Mouse (Mus musculus) limb, embryonic 14.5 days (tissue): ENCODE data around the gene Spock1. TPM values are rescaled to one million over a fixed set of nuclear protein-coding genes. Genes with fewer than 3 reads are reported as not detected.
"Not testable (repeated sequence)": the region's sequence is repeated elsewhere in the genome, so short reads cannot be mapped to it uniquely, and the experiment has no call there.

ENCODE experiments used
- ATAC-seq: fragments of 200-750 bp; cut with Nextera tagmentation; 2 replicates; pipeline ENCODE4 v1.8.0; 2017; ENCODE audit warnings: low read depth, moderate number of reproducible peaks, moderate TSS enrichment; ENCODE audit not compliant: low FRiP score
- DNase-seq: peaks from one replicate; pipeline ENCODE4 v3.0.0-alpha.2; 2015; ENCODE audit warnings: low spot score
- H3K27ac ChIP-seq: fragments of 300-500 bp; sonication (generic); replicated peaks from 2 replicates; pipeline ENCODE4 v1.5.1; 2014; ENCODE audit warnings: low read depth, mild to moderate bottlenecking, low read length, moderate library complexity, mixed read lengths
- H3K27me3 ChIP-seq: fragments of 300-500 bp; sonication (generic); 2 replicates; pipeline ENCODE4 v1.6.1; 2014; ENCODE audit warnings: low read length, mixed read lengths; ENCODE audit not compliant: control insufficient read depth, insufficient read depth
- H3K36me3 ChIP-seq: fragments of 300-500 bp; sonication (generic); 2 replicates; pipeline ENCODE4 v1.6.1; 2014; ENCODE audit warnings: mild to moderate bottlenecking, low read length, moderate library complexity, mixed read lengths; ENCODE audit not compliant: control insufficient read depth, insufficient read depth
- H3K4me1 ChIP-seq: fragments of 300-500 bp; sonication (generic); 2 replicates; pipeline ENCODE4 v1.6.1; 2014; ENCODE audit warnings: antibody characterized with exemption, low read length, mixed read lengths; ENCODE audit not compliant: control insufficient read depth, insufficient read depth
- H3K4me2 ChIP-seq: fragments of 300-500 bp; sonication (generic); replicated peaks from 2 replicates; pipeline ENCODE4 v1.6.1; 2014; ENCODE audit warnings: low read depth, mild to moderate bottlenecking, low read length, moderate library complexity; ENCODE audit not compliant: severe bottlenecking
- H3K4me3 ChIP-seq: fragments of 300-500 bp; sonication (generic); replicated peaks from 2 replicates; pipeline ENCODE4 v1.5.1; 2014; ENCODE audit warnings: low read length
- H3K9ac ChIP-seq: fragments of 300-500 bp; sonication (generic); 2 replicates; pipeline ENCODE4 v1.6.1; 2014; ENCODE audit warnings: mild to moderate bottlenecking, low read depth, low read length, moderate library complexity; ENCODE audit not compliant: severe bottlenecking
- H3K9me3 ChIP-seq: fragments of 300-500 bp; sonication (generic); 2 replicates; pipeline ENCODE4 v1.6.1; 2016; ENCODE audit warnings: low read length; ENCODE audit not compliant: control insufficient read depth
- POLR2A ChIP-seq: fragments of 200-500 bp; IDR thresholded peaks from 2 replicates; pipeline ENCODE4 v1.8.0; 2012; ENCODE audit warnings: inconsistent platforms, mild to moderate bottlenecking, moderate library complexity, borderline replicate concordance; ENCODE audit not compliant: insufficient read depth, insufficient read length; ENCODE audit errors: extremely low read depth
- WGBS: fragments of 180-500 bp; shearing (Covaris S2); extraction: QIAGEN DNeasy Blood & Tissue Kit; methylation state at CpG from one replicate; pipeline ENCODE4 v1.1.7; 2014; 5-methylcytosine and 5-hydroxymethylcytosine counted together
- polyA plus RNA-seq, 2 experiments: library from polyadenylated mRNA; depleted of rRNA in 1 of 2; stranded (reverse) in 1 of 2; unstranded in 1 of 2; fragments of >200 nt; fragmentation: Nextera tagmentation in 1 of 2; extraction: Ambion mirVana in 1 of 2; gene quantifications; 2 replicates each; pipeline versions ENCODE4 v1.2.1 to v1.2.3; 2012 to 2014

The Spock1 gene
- polyA plus RNA-seq, 2 experiments: 1.6 to 2.1 TPM

GRCm38 (mm10) chr13:57474068-57474467, 434.1 kb downstream of the Spock1 start:
- no peak for TF ChIP-seq POLR2A
- no peak overlapping the region for H3K9ac ChIP-seq

GRCm38 (mm10) chr13:57470922-57471321, 437.2 kb downstream of the Spock1 start:
- WGBS: 82% methylated on average over 3 of the region's 4 CpGs

More at GRCm38 (mm10) chr13:57474068-57474467, 434.1 kb downstream of the Spock1 start:
- no peak overlapping the region for H3K4me3 ChIP-seq
- 70% methylated on average over 2 of the region's 2 CpGs for WGBS
- H3K9me3 ChIP-seq: no peaks in the 10 kb centered on the region
- H3K4me1 ChIP-seq: no peaks in the 10 kb centered on the region
- no peak overlapping the region for H3K4me2 ChIP-seq
- H3K27me3 ChIP-seq: no peaks in the 10 kb centered on the region
- ATAC-seq (no peak), DNase-seq (no peak)
- H3K27ac ChIP-seq: no peak overlapping the region
- H3K36me3 ChIP-seq: no peaks in the 10 kb centered on the region

GRCm38 (mm10) chr13:57459978-57460377, 448.2 kb downstream of the Spock1 start:
- no peak for TF ChIP-seq POLR2A
- no peak overlapping the region for H3K4me2 ChIP-seq
- no peak overlapping the region for H3K9ac ChIP-seq
- no peaks in the 10 kb centered on the region for H3K27me3 ChIP-seq
- H3K27ac ChIP-seq: no peak overlapping the region
- WGBS: 63% methylated on average over 8 of the region's 8 CpGs
- no peak overlapping the region for H3K4me3 ChIP-seq
- H3K36me3 ChIP-seq: no peaks in the 10 kb centered on the region
- H3K9me3 ChIP-seq: no peaks in the 10 kb centered on the region
- no peak for DNase-seq
- H3K4me1 ChIP-seq: no peaks in the 10 kb centered on the region
- no peak for ATAC-seq

More at GRCm38 (mm10) chr13:57470922-57471321, 437.2 kb downstream of the Spock1 start:
- not testable (repeated sequence) for H3K4me2 ChIP-seq, H3K9ac ChIP-seq, H3K27me3 ChIP-seq, ATAC-seq, H3K36me3 ChIP-seq, H3K4me1 ChIP-seq, H3K9me3 ChIP-seq, H3K27ac ChIP-seq, H3K4me3 ChIP-seq, DNase-seq

- no peaks in the 10 kb centered on the region for H3K27me3 ChIP-seq
- H3K4me3 ChIP-seq: no peak overlapping the region
- no peaks in the 10 kb centered on the region for H3K36me3 ChIP-seq
- H3K9ac ChIP-seq: no peak overlapping the region
- 7% methylated on average over 11 of the region's 11 CpGs for WGBS
- H3K9me3 ChIP-seq: no peaks in the 10 kb centered on the region
- TF ChIP-seq POLR2A: no peak
- DNase-seq: peak; percentile 64
- H3K4me2 ChIP-seq: 0 out of 2 replicates have a peak overlapping the region, but pooled peaks have one; percentile 16
- H3K27ac ChIP-seq: no peak overlapping the region
- peaks cover 19% of the 10 kb centered on the region for H3K4me1 ChIP-seq
- ATAC-seq: 0 out of 2 replicates have a peak, but pooled peaks have one; percentile 60
These were observed 457.8 kb downstream of the Spock1 start for GRCm38 (mm10) chr13:57450189-57450821.

GRCm38 (mm10) chr13:57448906-57449305, 459.2 kb downstream of the Spock1 start:
- H3K4me1 ChIP-seq: peaks cover 19% of the 10 kb centered on the region
- no peaks in the 10 kb centered on the region for H3K36me3 ChIP-seq
- 57% methylated on average over 7 of the region's 7 CpGs for WGBS
- no peak overlapping the region for H3K4me3 ChIP-seq
- no peaks in the 10 kb centered on the region for H3K9me3 ChIP-seq
- no peak for TF ChIP-seq POLR2A
- DNase-seq (no peak), ATAC-seq (no peak)
- no peak overlapping the region for H3K27ac ChIP-seq
- no peaks in the 10 kb centered on the region for H3K27me3 ChIP-seq
- no peak overlapping the region for H3K9ac ChIP-seq
- H3K4me2 ChIP-seq: no peak overlapping the region
